Mouse (Mus musculus): ENCODE results near the gene Rab35.

- TF ChIP-seq CTCF (IDR thresholded peaks at IDR 0.05; ENCODE audit: extremely low read depth, insufficient read length, insufficient replicate concordance, low read depth, low read length) (no peak), POLR2A (IDR thresholded peaks at IDR 0.05; ENCODE audit: low read depth, low read length) (no peak)
Measured at GRCm38 (mm10) chr5:115666366-115667065, 34.8 kb downstream of the Rab35 start.

Data from small intestine, adult 2 months (tissue).